Mouse (Mus musculus) stomach, embryonic 14.5 days (tissue): ENCODE measurements around the gene Rere. TPM values are rescaled to one million over a fixed set of nuclear protein-coding genes. Genes with fewer than 3 reads are reported as not detected.
"Not testable (repeated sequence)": the region's sequence is repeated elsewhere in the genome, so short reads cannot be mapped to it uniquely, and the experiment has no call there.

Source experiments
- ATAC-seq: fragments of 200-750 bp; cut with Nextera tagmentation; 2 replicates; pipeline ENCODE4 v1.8.0; 2017; ENCODE audit warnings: low read depth, moderate TSS enrichment; ENCODE audit not compliant: insufficient number of reproducible peaks, insufficient read depth, low FRiP score
- H3K27ac ChIP-seq: fragments of 300-500 bp; sonication (generic); 2 replicates; pipeline ENCODE4 v1.5.1; 2014; ENCODE audit warnings: mild to moderate bottlenecking, low read length, moderate library complexity, mixed read lengths
- H3K27me3 ChIP-seq: fragments of 300-500 bp; sonication (generic); 2 replicates; pipeline ENCODE4 v1.6.1; 2014; ENCODE audit warnings: low read length, control low read depth, mixed read lengths; ENCODE audit not compliant: control insufficient read depth, insufficient read depth
- H3K36me3 ChIP-seq: fragments of 300-500 bp; sonication (generic); 2 replicates; pipeline ENCODE4 v1.6.1; 2014; ENCODE audit warnings: mild to moderate bottlenecking, control low read depth, low read length, moderate library complexity, mixed read lengths; ENCODE audit not compliant: control insufficient read depth, insufficient read depth
- H3K4me1 ChIP-seq: fragments of 300-500 bp; sonication (generic); 2 replicates; pipeline ENCODE4 v1.6.1; 2014; ENCODE audit warnings: low read length, control low read depth, mixed read lengths; ENCODE audit not compliant: control insufficient read depth, insufficient read depth
- H3K4me2 ChIP-seq: fragments of 300-500 bp; sonication (generic); replicated peaks from 2 replicates; pipeline ENCODE4 v1.6.1; 2014; ENCODE audit warnings: low read depth, low read length, control low read depth
- H3K4me3 ChIP-seq: fragments of 300-500 bp; sonication (generic); 2 replicates; pipeline ENCODE4 v1.5.1; 2014; ENCODE audit warnings: low read depth, low read length, control low read depth
- H3K9ac ChIP-seq: fragments of 300-500 bp; sonication (generic); replicated peaks from 2 replicates; pipeline ENCODE4 v1.6.1; 2014; ENCODE audit warnings: low read depth, mild to moderate bottlenecking, control low read depth, low read length, moderate library complexity, mixed read lengths
- H3K9me3 ChIP-seq: fragments of 300-500 bp; sonication (generic); 2 replicates; pipeline ENCODE4 v1.6.1; 2016; ENCODE audit warnings: low read depth, low read length, control low read depth; ENCODE audit not compliant: control insufficient read depth
- whole genome bisulfite sequencing: fragments of 180-500 bp; shearing (Covaris S2); extraction: QIAGEN DNeasy Blood & Tissue Kit; methylation state at CpG from one replicate; pipeline ENCODE4 v1.1.7; 2014; 5-methylcytosine and 5-hydroxymethylcytosine counted together
- polyA plus RNA-seq: library from polyadenylated mRNA; unstranded; fragments of >200 nt; fragmentation: Nextera tagmentation; extraction: Ambion mirVana; gene quantifications from 2 replicates; pipeline ENCODE4 v1.2.1, GENCODE M21; 2014

Rere gene
- polyA plus RNA-seq, 1 experiment from 2014 or later: 41.1 TPM

DNA sequence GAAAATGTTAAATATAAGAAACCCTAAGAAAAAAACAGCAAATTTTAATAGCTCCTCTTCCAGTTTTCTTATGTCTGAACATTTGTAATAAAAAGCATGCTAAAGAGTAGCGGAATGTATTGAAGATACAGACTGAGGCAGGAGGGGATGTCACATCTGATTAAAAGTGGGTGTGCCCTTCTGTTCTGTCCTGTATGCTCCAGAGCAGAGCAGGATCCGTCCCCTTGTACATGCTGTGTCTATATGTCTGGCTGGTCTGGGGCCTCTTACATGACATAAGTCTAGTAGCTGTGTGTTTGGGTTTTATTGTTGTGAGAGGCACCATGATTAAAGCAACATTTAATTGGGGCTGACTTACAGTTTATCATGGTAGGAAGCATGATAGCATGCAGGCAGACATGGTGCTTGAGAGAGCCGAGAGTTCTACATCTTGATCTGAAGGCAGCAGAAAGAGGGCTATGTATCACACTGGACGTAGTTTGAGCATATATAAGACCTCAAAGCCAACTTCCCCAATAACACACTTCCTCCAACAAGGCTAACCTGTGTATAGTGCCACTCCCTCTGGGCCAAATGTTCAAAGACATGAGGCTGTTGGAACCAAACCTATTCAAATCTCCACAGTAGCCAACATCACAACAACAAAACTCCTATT lies 189.4 kb downstream of the Rere start:
- no peak overlapping the region for H3K4me3 ChIP-seq
- no peaks in the 10 kb centered on the region for H3K4me1 ChIP-seq
- no peak overlapping the region for H3K27ac ChIP-seq
- H3K27me3 ChIP-seq: no peaks in the 10 kb centered on the region
- peaks cover 2% of the 10 kb centered on the region; the same call in 1 of the 2 replicates for H3K36me3 ChIP-seq
- ATAC-seq: no peak
- WGBS: 89% methylated on average over 4 of the region's 4 CpGs
- no peaks in the 10 kb centered on the region for H3K9me3 ChIP-seq
- H3K9ac ChIP-seq: no peak overlapping the region
- no peak overlapping the region for H3K4me2 ChIP-seq

DNA sequence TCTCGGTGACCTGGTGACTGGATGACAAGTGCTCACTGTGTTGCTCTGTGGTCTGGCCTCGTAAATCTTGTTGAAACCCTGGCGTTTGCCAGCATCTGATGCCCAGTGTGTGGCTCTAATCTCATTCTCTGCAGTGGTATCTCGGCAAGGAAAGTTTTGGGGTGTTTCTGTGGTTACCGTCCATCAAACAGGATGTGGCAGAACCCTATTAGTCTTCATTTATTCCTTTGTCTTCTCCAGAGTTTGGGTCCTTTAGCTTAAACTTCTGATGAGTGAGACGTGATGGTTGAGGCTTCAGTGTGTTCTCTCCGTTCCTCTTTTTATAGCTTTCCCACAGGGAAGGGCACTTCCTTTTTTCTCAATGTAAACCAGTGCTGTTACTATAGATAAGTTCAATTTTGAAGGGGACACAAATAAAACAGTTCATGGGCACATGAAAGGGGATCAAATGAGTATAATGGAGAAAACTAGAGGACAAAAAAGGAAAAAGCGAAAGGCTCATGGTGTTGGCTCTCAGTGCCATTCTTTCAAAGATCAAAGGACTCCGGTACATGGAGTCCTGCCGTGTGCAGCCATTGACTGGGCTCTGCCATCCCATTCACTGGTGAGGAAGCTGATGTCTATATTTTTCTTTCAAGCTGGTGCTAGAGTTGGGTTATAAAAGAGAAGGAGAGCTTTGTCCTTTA lies 191.4 kb downstream of the Rere start:
- WGBS: 56% methylated on average over 10 of the region's 10 CpGs
- Histone ChIP-seq H3K4me1 (no peaks in the 10 kb centered on the region), H3K27me3 (no peaks in the 10 kb centered on the region), H3K36me3 (peaks cover 8% of the 10 kb centered on the region; the same call in 1 of the 2 replicates), H3K4me3 (no peak overlapping the region), H3K9me3 (no peaks in the 10 kb centered on the region), H3K9ac (no peak overlapping the region), H3K4me2 (no peak overlapping the region), H3K27ac (0 out of 2 replicates have a peak overlapping the region, but pooled peaks have one; percentile 3)
- no peak for ATAC-seq

GRCm38 (mm10) chr4:150473437-150474070 lies 192.1 kb downstream of the Rere start:
- H3K9ac ChIP-seq: no peak overlapping the region
- no peaks in the 10 kb centered on the region for H3K27me3 ChIP-seq
- no peak overlapping the region for H3K4me3 ChIP-seq
- no peak overlapping the region for H3K27ac ChIP-seq
- peaks cover 11% of the 10 kb centered on the region; the same call in 1 of the 2 replicates for H3K36me3 ChIP-seq
- H3K4me1 ChIP-seq: no peaks in the 10 kb centered on the region
- no peaks in the 10 kb centered on the region for H3K9me3 ChIP-seq
- H3K4me2 ChIP-seq: no peak overlapping the region
- no peak for ATAC-seq
- 87% methylated on average over 4 of the region's 4 CpGs for WGBS

DNA sequence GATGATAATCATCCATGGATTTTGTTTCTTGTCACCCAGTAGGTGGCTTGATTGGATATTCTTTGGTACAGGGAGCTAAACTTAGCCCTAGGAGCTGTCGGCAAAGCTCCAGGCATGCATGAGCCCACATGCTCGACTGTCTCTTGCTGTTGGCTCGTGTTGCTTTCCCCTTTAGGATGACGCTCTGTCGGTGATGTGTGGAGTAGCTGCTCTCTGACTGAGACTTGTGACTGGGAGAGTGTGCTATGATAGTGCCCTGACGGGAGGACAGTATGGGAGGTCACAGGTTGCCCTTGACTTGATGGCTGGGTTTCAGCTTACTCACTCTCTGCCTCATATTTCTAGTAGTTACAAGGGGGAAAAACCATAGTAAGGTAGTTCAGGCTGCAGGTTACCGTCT lies 192.6 kb downstream of the Rere start:
- no peaks in the 10 kb centered on the region for H3K9me3 ChIP-seq
- H3K36me3 ChIP-seq: peaks cover 11% of the 10 kb centered on the region
- H3K27me3 ChIP-seq: no peaks in the 10 kb centered on the region
- no peak overlapping the region for H3K4me3 ChIP-seq
- 83% methylated on average over 7 of the region's 7 CpGs for WGBS
- H3K27ac ChIP-seq: no peak overlapping the region
- no peaks in the 10 kb centered on the region for H3K4me1 ChIP-seq
- no peak for ATAC-seq
- H3K9ac ChIP-seq: no peak overlapping the region
- no peak overlapping the region for H3K4me2 ChIP-seq

GRCm38 (mm10) chr4:150476258-150476657 lies 194.8 kb downstream of the Rere start:
- Histone ChIP-seq H3K4me3 (no peak overlapping the region), H3K27me3 (no peaks in the 10 kb centered on the region), H3K36me3 (peaks cover 18% of the 10 kb centered on the region), H3K4me2 (no peak overlapping the region), H3K9me3 (no peaks in the 10 kb centered on the region), H3K27ac (no peak overlapping the region), H3K9ac (no peak overlapping the region), H3K4me1 (no peaks in the 10 kb centered on the region)
- no peak for ATAC-seq
- 54% methylated on average over 5 of the region's 5 CpGs for WGBS

DNA sequence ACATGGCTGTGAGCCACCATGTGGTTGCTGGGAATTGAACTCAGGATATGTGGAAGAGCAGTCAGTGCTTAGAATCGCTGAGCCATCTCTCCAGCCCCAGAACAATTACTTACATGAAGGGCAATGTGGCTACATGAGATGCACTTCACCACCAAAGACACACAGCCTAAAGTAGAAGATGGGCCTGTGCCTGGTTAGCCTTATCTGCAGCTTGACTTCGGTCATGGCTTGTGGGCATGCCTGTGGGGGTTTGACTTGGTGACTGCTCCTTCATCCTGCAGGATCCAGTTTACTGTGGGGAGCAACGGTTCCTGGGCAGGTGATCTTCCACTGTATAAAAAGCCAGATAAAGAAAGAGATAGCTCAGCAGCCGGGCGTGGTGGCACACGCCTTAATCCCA lies 196.6 kb downstream of the Rere start:
- Histone ChIP-seq H3K9ac (no peak overlapping the region), H3K4me2 (no peak overlapping the region), H3K27me3 (no peaks in the 10 kb centered on the region), H3K27ac (no peak overlapping the region), H3K36me3 (peaks cover 27% of the 10 kb centered on the region), H3K4me1 (no peaks in the 10 kb centered on the region), H3K9me3 (no peaks in the 10 kb centered on the region), H3K4me3 (no peak overlapping the region)
- no peak for ATAC-seq
- 89% methylated on average over 6 of the region's 6 CpGs for WGBS

DNA sequence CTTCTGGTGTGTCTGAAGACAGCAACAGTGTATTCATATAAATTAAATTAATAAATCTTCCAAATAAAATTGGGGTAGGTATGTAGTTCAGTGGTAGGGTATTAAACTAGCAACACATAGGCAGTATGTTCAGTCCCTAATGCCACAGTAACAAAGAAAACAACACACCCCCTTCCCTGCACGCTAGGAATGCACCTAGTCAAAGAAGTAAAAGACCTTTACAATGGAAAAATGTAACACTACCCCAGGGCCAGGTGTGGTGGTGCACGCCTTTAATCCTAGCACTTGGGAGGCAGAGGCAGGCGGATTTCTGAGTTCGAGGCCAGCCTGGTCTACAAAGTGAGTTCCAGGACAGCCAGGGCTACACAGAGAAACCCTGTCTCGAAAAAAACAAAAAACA lies 201.6 kb downstream of the Rere start:
- peaks cover 17% of the 10 kb centered on the region for H3K4me1 ChIP-seq
- not testable (repeated sequence) for ATAC-seq, H3K9ac ChIP-seq, H3K4me3 ChIP-seq, H3K27me3 ChIP-seq, H3K9me3 ChIP-seq, H3K4me2 ChIP-seq, H3K27ac ChIP-seq
- peaks cover 17% of the 10 kb centered on the region for H3K36me3 ChIP-seq
- 91% methylated on average over 5 of the region's 5 CpGs for WGBS

DNA sequence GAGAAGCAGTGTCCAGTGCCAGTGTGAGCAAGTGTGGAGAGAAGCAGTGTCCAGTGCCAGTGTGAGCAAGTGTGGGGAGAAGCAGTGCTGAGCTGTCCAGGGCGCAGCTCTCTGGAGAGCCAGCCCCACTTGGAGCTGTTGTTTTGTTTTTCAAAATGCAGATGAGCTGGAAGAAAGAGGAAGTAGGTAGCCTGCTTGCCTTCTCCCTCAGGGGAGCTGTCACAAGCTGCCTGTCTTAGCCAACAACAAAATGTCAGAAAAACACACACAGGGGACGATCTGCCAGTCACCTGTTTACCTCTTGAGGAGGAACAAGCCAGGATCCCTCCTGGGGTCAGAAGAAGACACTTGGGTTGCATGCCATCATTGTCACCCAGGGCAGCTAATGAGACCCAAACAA lies 204.7 kb downstream of the Rere start:
- Histone ChIP-seq H3K4me1 (peaks cover 30% of the 10 kb centered on the region), H3K9me3 (no peaks in the 10 kb centered on the region), H3K4me3 (no peak overlapping the region), H3K27me3 (no peaks in the 10 kb centered on the region), H3K36me3 (peaks cover 10% of the 10 kb centered on the region; the same call in 1 of the 2 replicates), H3K4me2 (no peak overlapping the region), H3K27ac (no peak overlapping the region; the same call in 1 of the 2 replicates), H3K9ac (no peak overlapping the region)
- ATAC-seq: no peak
- 47% methylated on average over 2 of the region's 2 CpGs for WGBS
